Mouse (Mus musculus) stomach, postnatal 0 days (tissue): ENCODE results near the gene Mycn. TPM values are rescaled to one million over a fixed set of nuclear protein-coding genes. Genes with fewer than 3 reads are reported as not detected.
A peak's percentile ranks its signal among the peaks of the same experiment; 100 is the strongest.

Experiments
- ATAC-seq: fragments of 200-750 bp; cut with Nextera tagmentation; 2 replicates; pipeline ENCODE4 v1.8.0; 2017; ENCODE audit not compliant: low FRiP score, low TSS enrichment
- DNase-seq: peaks from one replicate; pipeline ENCODE4 v3.0.0-alpha.2; 2016; ENCODE audit warnings: low spot score
- H3K27ac ChIP-seq: fragments of 300-500 bp; sonication (generic); replicated peaks from 2 replicates; pipeline ENCODE4 v1.5.1; 2014; ENCODE audit warnings: mild to moderate bottlenecking, control low read depth
- H3K27me3 ChIP-seq: fragments of 300-500 bp; sonication (generic); 2 replicates; pipeline ENCODE4 v1.6.1; 2014; ENCODE audit warnings: low read length; ENCODE audit not compliant: control insufficient read depth, insufficient read depth
- H3K36me3 ChIP-seq: fragments of 300-500 bp; sonication (generic); 2 replicates; pipeline ENCODE4 v1.6.1; 2014; ENCODE audit warnings: low read length, mixed read lengths; ENCODE audit not compliant: control insufficient read depth, insufficient read depth
- H3K4me1 ChIP-seq: fragments of 300-500 bp; sonication (generic); replicated peaks from 2 replicates; pipeline ENCODE4 v1.6.1; 2014; ENCODE audit warnings: antibody characterized with exemption; ENCODE audit not compliant: control insufficient read depth, insufficient read depth
- H3K4me2 ChIP-seq: fragments of 300-500 bp; sonication (generic); replicated peaks from 2 replicates; pipeline ENCODE4 v1.6.1; 2014; ENCODE audit warnings: low read depth, mild to moderate bottlenecking, control low read depth, moderate library complexity
- H3K4me3 ChIP-seq: fragments of 300-500 bp; sonication (generic); 2 replicates; pipeline ENCODE4 v1.5.1; 2014; ENCODE audit warnings: low read depth, low read length, control low read depth
- H3K9ac ChIP-seq: fragments of 300-500 bp; sonication (generic); 2 replicates; pipeline ENCODE4 v1.6.1; 2014; ENCODE audit warnings: mild to moderate bottlenecking, low read length, control low read depth, mixed read lengths
- H3K9me3 ChIP-seq: fragments of 300-500 bp; sonication (generic); 2 replicates; pipeline ENCODE4 v1.6.1; 2016; ENCODE audit warnings: low read length; ENCODE audit not compliant: control insufficient read depth
- CTCF ChIP-seq: IDR thresholded peaks from 2 replicates; pipeline ENCODE4 v1.5.1; 2016; ENCODE audit warnings: antibody characterized with exemption, low read depth, mild to moderate bottlenecking, moderate library complexity
- EP300 ChIP-seq: optimal IDR thresholded peaks from 2 replicates; pipeline ENCODE3; 2016; ENCODE audit warnings: antibody characterized with exemption
- whole genome bisulfite sequencing: fragments of 180-500 bp; shearing (Covaris S2); extraction: QIAGEN DNeasy Blood & Tissue Kit; methylation state at CpG from one replicate; pipeline ENCODE4 v1.1.7; 2014; 5-methylcytosine and 5-hydroxymethylcytosine counted together
- polyA plus RNA-seq: library from polyadenylated mRNA; unstranded; fragments of >200 nt; fragmentation: Nextera tagmentation; extraction: Ambion mirVana; gene quantifications from 2 replicates; pipeline ENCODE4 v1.2.1, GENCODE M21; 2015

Gene Mycn
- polyA plus RNA-seq, 1 experiment from 2014 or later: 14.0 TPM

DNA sequence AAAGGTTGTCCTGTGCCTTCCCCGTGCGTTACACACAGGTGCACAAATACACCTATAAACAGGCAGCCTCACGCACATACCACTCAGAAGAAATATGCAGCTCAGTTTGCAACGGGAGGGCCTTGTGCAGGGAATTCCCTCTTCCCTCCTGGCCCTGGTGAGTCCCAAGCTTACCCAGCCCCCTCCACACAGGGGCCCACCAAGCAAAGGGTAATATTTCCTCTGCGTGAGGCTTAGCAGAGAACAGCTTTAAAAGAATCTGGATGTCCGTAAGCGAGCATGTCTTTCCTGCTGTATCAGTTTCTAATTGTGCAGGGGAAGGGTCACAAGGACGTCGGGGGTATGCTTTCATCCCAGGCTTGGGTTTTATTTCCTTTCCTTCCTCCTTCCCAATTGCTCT, 25.4 kb downstream of the Mycn start:
- ATAC-seq: no peak
- H3K27me3 ChIP-seq: no peaks in the 10 kb centered on the region
- TF ChIP-seq CTCF (no peak), EP300 (no peak)
- 33% methylated on average over 9 of the region's 9 CpGs for WGBS
- no peak overlapping the region for H3K4me2 ChIP-seq
- DNase-seq: no peak
- H3K27ac ChIP-seq: no peak overlapping the region
- no peak overlapping the region for H3K4me3 ChIP-seq
- no peaks in the 10 kb centered on the region for H3K9me3 ChIP-seq
- H3K9ac ChIP-seq: no peak overlapping the region
- H3K4me1 ChIP-seq: no peaks in the 10 kb centered on the region
- H3K36me3 ChIP-seq: no peaks in the 10 kb centered on the region

- no peak overlapping the region for H3K4me3 ChIP-seq
- no peak overlapping the region; the same call in 1 of the 2 replicates for H3K27ac ChIP-seq
- WGBS: 61% methylated on average over 11 of the region's 11 CpGs
- TF ChIP-seq CTCF: no peak
- TF ChIP-seq EP300: no peak
- ATAC-seq (no peak), DNase-seq (peak; percentile 18)
- no peaks in the 10 kb centered on the region for H3K36me3 ChIP-seq
- no peak overlapping the region for H3K4me2 ChIP-seq
- no peak overlapping the region for H3K9ac ChIP-seq
- H3K4me1 ChIP-seq: no peaks in the 10 kb centered on the region
- H3K27me3 ChIP-seq: no peaks in the 10 kb centered on the region
- no peaks in the 10 kb centered on the region for H3K9me3 ChIP-seq
These were observed 31.2 kb downstream of the Mycn start for GRCm38 (mm10) chr12:12910356-12910979.

GRCm38 (mm10) chr12:12909631-12910277, 32.0 kb downstream of the Mycn start:
- ATAC-seq: no peak
- Histone ChIP-seq H3K27ac (no peak overlapping the region; the same call in 1 of the 2 replicates), H3K36me3 (no peaks in the 10 kb centered on the region), H3K4me3 (no peak overlapping the region), H3K9ac (no peak overlapping the region), H3K9me3 (no peaks in the 10 kb centered on the region), H3K4me1 (no peaks in the 10 kb centered on the region), H3K27me3 (no peaks in the 10 kb centered on the region), H3K4me2 (no peak overlapping the region)
- DNase-seq: no peak
- WGBS: 54% methylated on average over 16 of the region's 16 CpGs
- no peak for TF ChIP-seq CTCF
- TF ChIP-seq EP300: no peak

DNA sequence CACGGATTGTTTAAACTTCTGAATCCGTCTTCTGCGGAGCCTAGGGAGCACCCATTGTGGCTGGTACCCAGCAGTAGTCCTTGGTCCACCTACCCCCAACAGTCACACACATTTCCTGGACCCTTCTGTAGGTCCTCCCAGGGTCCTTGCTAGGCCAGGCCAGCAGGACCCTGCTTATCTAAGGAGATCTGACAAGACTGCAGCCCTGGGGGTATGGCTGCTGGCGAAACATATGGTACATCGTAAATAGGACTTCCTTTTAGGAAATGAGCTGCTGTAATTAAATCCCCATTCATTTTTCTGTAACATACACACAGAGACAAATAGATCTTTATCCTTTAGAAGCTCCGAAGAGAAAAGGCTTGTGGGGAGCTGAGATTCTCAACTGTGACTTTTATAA, 34.9 kb downstream of the Mycn start:
- no peak overlapping the region for H3K9ac ChIP-seq
- H3K36me3 ChIP-seq: no peaks in the 10 kb centered on the region
- no peak for DNase-seq
- H3K4me2 ChIP-seq: no peak overlapping the region
- no peak overlapping the region for H3K4me3 ChIP-seq
- 27% methylated on average over 6 of the region's 6 CpGs for WGBS
- no peak overlapping the region for H3K27ac ChIP-seq
- H3K9me3 ChIP-seq: no peaks in the 10 kb centered on the region
- ATAC-seq: no peak
- H3K27me3 ChIP-seq: no peaks in the 10 kb centered on the region
- H3K4me1 ChIP-seq: 0 out of 2 replicates have a peak, but pooled peaks cover 3% of the 10 kb centered on the region
- TF ChIP-seq EP300 (no peak), CTCF (no peak)

DNA sequence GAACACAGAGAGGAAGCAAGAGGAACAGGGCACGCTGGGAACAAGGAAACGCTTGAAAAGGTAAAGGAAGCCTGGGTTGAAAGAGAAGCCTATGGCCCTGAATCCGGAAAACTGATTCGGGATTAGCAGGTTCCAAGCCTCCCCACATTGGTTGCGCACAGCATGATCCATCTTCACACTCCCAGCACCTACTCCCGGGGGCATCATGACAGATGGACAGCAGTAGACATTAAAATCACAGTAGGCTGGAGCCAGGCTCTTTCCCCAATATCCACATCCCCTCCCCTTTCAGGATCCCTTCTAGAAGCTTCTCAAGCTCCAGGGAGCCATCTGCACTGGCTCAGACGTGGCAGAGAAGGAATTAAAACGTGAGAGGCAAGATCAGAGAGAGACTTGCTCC, 35.4 kb downstream of the Mycn start:
- no peak for ATAC-seq
- no peak overlapping the region for H3K27ac ChIP-seq

GRCm38 (mm10) chr12:12905117-12905516, 36.6 kb downstream of the Mycn start:
- H3K9me3 ChIP-seq: no peaks in the 10 kb centered on the region
- ATAC-seq (no peak), DNase-seq (no peak)
- no peak overlapping the region for H3K4me3 ChIP-seq
- TF ChIP-seq EP300 (no peak), CTCF (no peak)
- H3K9ac ChIP-seq: no peak overlapping the region
- 0 out of 2 replicates have a peak, but pooled peaks cover 3% of the 10 kb centered on the region for H3K4me1 ChIP-seq
- no peak overlapping the region for H3K27ac ChIP-seq
- H3K4me2 ChIP-seq: no peak overlapping the region
- 62% methylated on average over 6 of the region's 6 CpGs for WGBS
- H3K36me3 ChIP-seq: no peaks in the 10 kb centered on the region
- no peaks in the 10 kb centered on the region for H3K27me3 ChIP-seq

More for the DNA sequence above, 35.4 kb downstream of the Mycn start:
- H3K36me3 ChIP-seq: no peaks in the 10 kb centered on the region
- TF ChIP-seq CTCF (no peak), EP300 (no peak)
- 0 out of 2 replicates have a peak, but pooled peaks cover 3% of the 10 kb centered on the region for H3K4me1 ChIP-seq
- 60% methylated on average over 8 of the region's 8 CpGs for WGBS
- DNase-seq: no peak
- H3K4me2 ChIP-seq: no peak overlapping the region
- H3K4me3 ChIP-seq: no peak overlapping the region
- no peak overlapping the region for H3K9ac ChIP-seq
- no peaks in the 10 kb centered on the region for H3K9me3 ChIP-seq
- H3K27me3 ChIP-seq: no peaks in the 10 kb centered on the region
